Mouse (Mus musculus): ENCODE data around the gene Ncoa3.

Ncoa3 gene

DNA sequence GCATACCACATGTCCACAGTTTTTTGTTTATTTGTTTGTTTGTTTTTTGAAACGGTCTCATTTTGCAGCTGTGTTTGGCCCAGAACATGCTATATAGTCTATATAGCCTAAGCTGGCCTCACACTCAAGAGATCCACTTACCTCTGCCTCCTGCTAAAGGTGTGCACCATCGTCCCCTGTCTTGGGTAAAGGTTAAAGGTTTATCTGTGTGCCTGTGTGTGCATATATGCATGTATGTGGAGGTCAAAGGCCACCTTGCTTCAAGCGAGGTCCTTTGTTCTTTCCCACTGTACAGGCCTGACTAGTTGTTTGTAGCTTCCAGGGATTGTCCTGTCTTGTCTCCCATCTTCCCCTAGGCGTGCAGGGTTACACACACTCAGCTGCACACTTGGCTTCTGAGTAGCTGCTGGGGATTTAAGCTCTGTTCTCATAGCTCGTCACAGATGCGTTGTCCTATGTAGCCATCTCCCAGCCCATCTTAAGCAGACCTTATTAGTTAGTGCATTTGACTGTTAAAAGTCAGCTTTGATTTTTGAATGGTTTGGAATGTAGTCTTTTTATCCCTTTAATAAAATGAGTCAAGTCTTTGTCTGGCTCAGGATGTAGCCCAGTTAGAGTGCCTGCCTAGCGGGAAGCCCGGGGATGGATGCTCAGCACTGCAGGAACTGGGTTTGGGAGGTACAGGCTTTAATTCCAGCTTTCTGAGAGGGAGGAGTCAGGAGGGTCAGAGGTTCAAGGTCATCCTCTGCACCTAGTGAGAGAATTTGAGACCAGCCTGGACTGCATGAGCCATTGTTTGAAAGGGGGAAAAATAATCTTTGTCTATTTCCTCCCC is 16.3 kb downstream of the Ncoa3 start:
- TF ChIP-seq GATA4 (IDR thresholded peaks at IDR 0.05; ENCODE audit: insufficient replicate concordance, low read length), result no peak

DNA sequence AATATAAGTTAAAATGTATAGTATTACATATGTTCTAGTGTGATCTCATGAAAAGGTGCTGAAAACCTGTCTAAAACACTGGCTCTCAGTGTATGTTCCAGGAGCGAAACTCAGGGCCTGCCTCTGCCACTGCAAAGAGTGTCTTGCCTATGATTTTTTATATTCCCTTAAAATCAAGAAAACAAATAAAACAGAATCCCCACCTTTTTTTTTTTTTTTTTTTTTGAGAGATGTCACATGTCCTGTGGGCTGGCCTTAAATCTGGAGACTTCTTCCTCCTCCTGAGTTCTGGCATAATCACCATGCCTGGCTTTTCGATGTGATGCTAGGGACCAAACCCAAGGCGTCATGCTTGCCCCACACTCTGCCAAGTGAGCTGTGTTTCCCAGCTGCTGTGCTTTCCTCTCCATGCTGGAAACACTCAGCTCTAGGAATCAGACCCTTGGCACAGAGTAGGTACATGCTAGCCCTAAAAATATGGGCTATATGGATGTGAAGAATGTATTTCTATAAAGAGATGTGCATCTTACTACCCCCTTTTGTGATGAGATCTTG is 17.0 kb downstream of the Ncoa3 start:
- TF ChIP-seq GATA4 (IDR thresholded peaks at IDR 0.05; ENCODE audit: insufficient replicate concordance, low read length), result no peak

DNA sequence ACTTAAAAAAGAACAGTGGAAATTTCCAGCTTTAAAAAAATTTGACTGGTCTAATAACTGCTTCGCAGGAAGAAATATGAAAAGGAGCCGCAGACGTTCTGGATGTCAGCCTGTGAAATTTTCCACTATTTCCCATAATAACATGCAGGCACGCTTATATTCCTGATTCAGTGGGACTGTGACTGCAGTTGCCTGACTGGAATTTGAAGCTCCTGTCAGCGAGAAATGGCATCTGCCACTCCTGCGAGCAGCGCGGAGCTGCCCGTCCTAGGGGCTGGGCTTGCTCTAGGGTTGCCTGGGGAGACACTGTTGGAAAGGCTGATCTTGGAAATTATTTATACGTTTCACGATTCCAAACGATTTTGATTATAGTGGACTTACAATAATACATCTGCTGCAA is 17.9 kb downstream of the Ncoa3 start:
- no peak for TF ChIP-seq GATA4 (IDR thresholded peaks at IDR 0.05; ENCODE audit: insufficient replicate concordance, low read length)

DNA sequence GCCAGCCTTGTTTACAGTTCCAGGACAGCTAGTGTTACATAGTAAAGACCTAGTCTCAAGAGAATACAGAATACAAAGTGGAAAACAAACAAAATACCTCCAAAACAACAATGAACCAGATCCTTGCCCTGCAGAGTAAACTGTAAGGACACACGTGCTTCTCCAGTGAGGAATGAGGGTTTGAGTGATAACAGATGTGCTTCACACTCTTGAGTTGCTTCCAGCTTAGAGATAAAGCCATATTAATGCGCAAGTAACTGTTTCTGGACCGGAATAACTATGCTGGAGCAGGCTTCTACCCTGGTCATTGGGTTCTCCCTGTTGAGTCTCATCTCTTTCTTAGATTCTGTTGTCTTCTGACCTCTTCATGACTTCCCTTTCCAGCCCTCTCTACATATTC is 19.0 kb downstream of the Ncoa3 start:
- no peak for TF ChIP-seq GATA4 (IDR thresholded peaks at IDR 0.05; ENCODE audit: insufficient replicate concordance, low read length)

DNA sequence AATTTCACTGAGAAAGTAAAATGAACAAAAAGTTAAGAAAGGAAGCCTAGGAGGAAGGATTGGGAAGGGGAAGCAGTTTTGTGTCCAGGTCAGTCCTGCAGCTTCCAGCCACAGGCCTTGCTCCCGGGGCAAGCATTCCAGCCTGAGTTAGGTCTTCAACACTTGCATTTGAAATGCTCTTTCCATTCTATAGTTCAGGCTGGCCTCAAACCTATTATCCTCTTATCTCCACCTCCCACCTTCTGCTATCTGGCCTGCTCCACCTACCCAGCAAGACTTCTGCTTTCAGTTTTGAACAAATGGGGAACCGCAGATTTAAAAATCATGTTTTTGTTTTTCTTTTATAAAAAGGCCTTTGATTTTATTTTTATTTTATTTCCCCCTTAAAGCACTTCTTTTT is 19.7 kb downstream of the Ncoa3 start:
- peak; percentile 23; the same call in 1 of the 2 replicates for TF ChIP-seq GATA4 (IDR thresholded peaks at IDR 0.05; ENCODE audit: insufficient replicate concordance, low read length)

DNA sequence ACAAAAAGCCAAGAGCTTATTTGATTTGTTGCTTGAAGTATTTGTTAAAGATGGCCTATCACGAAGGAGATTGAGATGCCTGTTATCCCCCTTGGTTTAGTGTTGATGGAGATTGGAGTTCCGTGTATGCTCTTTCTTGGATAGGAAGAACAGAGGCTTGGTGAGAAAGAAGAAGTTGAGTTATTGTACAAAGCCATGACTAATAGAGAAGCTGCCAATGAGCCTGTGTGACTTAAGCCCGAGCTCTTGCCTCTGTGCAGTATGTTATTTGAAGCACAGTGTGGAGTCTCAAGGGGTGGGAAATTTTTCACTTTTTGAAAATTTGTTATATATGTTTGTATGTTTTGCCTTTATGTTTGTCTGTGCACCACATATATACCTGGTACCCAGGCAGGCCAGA is 26.3 kb downstream of the Ncoa3 start:
- TF ChIP-seq GATA4 (IDR thresholded peaks at IDR 0.05; ENCODE audit: insufficient replicate concordance, low read length), result no peak

DNA sequence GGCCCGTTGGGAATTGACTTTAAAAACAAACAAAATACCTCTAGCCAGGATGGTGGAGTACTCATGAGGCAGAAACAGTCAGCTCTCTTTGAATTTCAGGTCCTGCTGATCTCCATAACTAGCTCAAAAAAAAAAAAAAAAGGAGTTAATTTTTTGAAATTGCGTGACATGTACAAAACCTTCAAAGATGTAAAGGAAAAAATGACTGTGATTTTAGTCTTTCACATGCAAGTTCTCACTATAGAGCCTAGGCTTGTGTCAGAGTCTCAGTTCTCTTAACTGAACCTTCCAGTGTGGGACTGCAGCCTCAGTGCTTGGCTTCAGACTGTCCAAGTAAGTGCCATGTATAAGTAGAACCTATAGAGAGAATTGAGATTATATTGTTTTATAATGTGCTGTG is 27.6 kb downstream of the Ncoa3 start:
- TF ChIP-seq GATA4 (IDR thresholded peaks at IDR 0.05; ENCODE audit: insufficient replicate concordance, low read length), result no peak

DNA sequence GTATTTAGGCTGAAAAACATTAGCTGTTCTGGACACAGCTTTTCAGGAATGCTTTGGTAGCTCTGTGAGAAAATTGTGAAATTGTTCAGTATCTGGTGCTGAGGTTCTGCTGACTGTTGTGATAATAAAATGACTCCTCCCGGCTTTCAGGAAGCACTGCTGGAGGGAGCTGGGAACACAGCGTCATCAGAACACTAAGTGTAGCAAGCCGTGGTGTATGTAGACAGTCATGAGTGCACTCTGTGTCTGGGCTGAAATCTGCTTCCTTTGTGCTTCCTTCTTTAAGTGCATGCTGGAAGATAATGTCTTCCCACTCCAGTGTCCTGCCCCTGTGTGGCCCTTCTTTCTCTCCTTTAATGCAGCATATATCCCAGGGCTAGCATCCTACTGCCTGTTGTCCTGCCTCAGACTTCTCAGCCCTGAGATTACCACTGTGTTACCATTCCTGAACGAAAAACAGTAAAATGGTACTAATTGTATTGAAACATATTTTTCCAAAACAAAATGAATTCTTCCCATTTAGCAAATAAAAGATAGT is 28.7 kb downstream of the Ncoa3 start:
- TF ChIP-seq GATA4 (IDR thresholded peaks at IDR 0.05; ENCODE audit: insufficient replicate concordance, low read length), result peak; percentile 49; the same call in 1 of the 2 replicates

DNA sequence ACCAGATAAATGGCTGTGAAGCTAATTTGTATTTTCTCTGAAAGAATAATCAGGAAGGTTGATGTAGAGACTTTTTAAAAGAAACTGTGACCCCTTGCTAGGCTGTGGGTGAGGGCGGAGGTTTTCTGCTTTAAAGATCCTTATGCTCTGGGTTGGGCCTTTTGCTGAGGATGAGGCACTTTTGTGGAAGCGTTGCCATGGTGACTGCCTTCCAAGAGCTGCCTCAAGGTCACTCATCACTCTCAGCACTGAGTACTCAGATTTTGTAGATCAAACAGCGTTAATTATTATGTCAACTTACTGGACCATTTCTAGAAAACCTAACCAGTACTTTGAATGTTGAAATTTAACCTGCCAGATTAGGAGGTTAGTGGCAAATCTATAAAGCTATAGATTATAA is 29.2 kb downstream of the Ncoa3 start:
- TF ChIP-seq GATA4 (IDR thresholded peaks at IDR 0.05; ENCODE audit: insufficient replicate concordance, low read length), result no peak

DNA sequence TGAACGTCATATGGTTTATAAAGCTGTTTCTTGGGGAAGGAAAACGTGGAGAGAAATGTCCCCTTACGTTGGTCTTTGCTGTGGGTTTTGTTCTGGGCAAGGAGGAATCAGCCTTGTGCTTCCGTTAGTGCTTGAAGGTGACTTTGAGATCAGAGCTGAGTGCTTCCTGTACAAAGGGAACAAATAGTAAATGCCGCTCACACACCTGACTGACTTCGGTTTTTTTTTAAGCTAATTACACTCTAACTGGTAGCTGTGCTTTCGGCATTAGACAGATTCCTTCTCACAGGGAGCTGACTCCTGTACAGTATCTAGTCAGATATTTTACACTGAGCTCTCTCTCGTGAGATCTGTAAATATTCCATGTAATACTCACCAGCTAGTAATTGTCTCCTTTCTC is 29.9 kb downstream of the Ncoa3 start:
- TF ChIP-seq GATA4 (IDR thresholded peaks at IDR 0.05; ENCODE audit: insufficient replicate concordance, low read length), result no peak

DNA sequence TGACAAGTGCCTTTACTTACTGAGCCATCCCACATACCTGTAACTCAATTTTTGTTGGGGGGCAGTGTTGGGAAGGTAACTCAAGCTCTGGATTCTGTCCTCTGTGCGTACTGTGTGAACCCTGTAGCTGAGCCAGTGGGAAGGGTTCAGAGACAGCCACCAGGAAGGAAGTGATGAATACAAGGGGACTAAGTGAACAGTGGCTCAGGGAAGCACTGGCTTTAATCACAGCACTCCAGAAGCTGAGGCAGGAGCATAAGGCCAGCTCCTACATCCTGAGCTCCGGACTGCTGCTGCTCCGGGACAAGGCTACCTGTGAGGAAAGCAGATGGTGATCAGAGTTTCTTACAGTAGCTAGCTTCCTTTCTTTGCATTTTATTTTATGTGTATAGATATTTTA is 31.6 kb downstream of the Ncoa3 start:
- TF ChIP-seq GATA4 (IDR thresholded peaks at IDR 0.05; ENCODE audit: insufficient replicate concordance, low read length), result no peak

DNA sequence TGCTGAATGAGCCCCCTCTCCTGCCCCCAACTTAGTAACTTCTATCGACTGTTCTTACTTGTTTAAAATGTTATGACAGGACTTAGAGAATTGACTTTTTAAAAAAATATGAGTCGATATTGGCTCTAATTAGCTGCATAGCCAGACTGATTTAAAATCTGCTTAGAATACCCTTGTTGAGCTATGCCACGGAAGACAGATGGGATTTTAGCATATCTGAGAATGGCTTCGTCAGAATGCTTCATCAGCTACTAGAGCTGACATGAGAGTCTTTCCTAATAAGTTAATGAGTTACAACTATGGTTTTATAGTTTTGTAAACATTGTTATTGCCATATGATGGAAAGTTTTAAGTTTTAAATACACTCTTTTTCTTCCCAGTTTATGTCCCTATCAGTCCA is 32.2 kb downstream of the Ncoa3 start:
- no peak for TF ChIP-seq GATA4 (IDR thresholded peaks at IDR 0.05; ENCODE audit: insufficient replicate concordance, low read length)

DNA sequence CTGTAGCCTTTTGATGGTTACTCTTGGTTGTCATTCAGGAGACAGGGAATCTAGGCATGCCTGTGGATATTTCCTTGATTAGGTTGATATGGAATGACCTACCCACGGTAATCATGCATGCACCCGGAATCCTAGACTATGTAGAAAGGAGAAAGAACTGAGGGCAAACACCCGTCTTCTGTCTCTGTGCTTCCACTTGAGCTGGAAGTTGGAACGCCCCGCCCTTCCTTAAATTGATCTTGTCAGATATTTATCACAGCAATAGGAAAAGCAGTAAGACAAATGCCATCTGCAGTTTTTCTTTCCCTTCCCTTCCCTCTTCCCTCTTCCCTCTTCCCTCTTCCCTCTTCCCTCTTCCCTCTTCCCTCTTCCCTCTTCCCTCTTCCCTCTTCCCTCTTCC is 33.5 kb downstream of the Ncoa3 start:
- TF ChIP-seq GATA4 (IDR thresholded peaks at IDR 0.05; ENCODE audit: insufficient replicate concordance, low read length), result no peak

DNA sequence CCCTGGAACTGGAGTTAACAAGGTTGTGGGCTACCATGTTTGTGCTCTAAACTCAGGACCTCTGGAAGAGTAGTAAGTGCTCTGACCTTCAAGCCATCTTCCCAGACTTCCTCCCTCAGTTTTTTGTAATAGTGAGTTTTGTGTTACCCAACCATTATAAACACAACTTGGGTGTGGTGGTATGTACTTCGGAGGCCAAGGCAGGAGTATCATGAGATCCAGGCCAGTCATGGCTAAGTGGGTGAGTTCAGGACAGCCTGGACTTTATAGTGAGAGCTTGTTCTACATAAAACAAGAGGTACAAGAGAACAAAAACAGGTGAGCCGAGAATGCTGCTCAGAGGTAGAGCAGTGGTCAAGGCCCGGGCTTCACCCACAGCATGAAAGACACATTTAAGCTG is 35.4 kb downstream of the Ncoa3 start:
- no peak for TF ChIP-seq GATA4 (IDR thresholded peaks at IDR 0.05; ENCODE audit: insufficient replicate concordance, low read length)

DNA sequence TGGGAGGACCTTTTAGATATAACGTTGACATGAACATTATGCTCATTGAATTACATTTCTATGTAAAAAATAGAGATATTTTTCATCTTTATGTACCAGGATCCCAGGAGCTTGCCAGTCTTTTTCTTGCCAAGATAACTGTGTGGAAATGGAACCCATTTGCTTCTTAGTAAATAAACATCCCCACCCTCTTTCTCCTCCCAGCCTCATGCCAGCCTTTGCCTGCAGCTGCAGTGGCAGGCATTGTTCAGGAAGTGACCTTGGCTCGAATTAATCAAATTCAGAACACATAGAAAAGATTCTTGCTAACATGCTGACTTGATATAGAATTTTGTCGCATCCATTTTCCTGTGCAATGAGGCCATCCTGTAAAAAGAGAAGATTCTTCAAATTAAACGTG is 36.8 kb downstream of the Ncoa3 start:
- TF ChIP-seq GATA4 (IDR thresholded peaks at IDR 0.05; ENCODE audit: insufficient replicate concordance, low read length), result no peak

DNA sequence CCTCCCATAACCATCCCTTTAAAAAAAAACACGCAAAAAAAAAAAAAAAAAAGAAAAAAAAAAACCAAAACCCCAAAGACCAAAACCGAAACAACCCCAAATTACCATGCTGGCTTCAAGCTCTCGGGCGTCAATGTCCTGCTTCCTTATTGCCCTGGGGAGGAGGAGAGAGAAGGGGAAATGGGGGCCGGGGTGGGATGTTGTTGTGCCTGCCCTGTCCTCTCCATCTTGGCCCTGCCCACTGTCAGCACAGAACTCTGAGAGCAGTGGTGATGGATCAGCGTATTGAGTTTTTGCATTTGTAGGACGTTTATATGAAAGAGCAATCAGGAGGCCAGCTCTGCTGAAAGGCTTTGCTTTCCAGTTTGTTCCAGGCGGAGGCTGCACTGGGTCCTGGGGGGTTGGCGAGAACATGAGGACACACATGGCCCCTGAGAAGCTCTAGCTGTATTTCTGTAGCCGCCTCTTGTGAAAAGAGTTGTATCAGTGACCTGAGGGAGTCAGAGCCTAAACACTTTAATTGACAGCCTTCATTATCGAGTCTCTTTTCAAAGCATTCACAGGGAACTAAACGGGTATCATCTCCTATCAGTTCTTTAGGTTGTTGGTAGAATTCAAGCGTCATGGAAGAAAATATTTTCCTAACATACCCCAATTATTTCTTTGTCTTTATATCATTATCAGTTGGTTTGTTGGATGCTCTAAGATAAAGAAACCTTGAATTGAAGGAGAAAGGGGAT is 38.0 kb downstream of the Ncoa3 start:
- no peak for TF ChIP-seq GATA4 (IDR thresholded peaks at IDR 0.05; ENCODE audit: insufficient replicate concordance, low read length)
